Mouse (Mus musculus) heart, embryonic 10.5 days (tissue): Measurements from ENCODE around the gene Tmprss6. TPM values are rescaled to one million over a fixed set of nuclear protein-coding genes. Genes with fewer than 3 reads are reported as not detected.

ENCODE experiments used
- DNase-seq: peaks from one replicate; pipeline ENCODE4 v3.0.0-alpha.2; 2017; ENCODE audit warnings: low spot score
- H3K27ac ChIP-seq: fragments of 300-500 bp; sonication (generic); 2 replicates; pipeline ENCODE4 v1.5.1; 2016; ENCODE audit warnings: mild to moderate bottlenecking
- H3K27me3 ChIP-seq: fragments of 300-500 bp; sonication (generic); 2 replicates; pipeline ENCODE4 v1.6.1; 2016; ENCODE audit warnings: mild to moderate bottlenecking; ENCODE audit not compliant: poor library complexity, insufficient read depth, severe bottlenecking
- H3K36me3 ChIP-seq: fragments of 300-500 bp; sonication (generic); 2 replicates; pipeline ENCODE4 v1.6.1; 2016; ENCODE audit warnings: mild to moderate bottlenecking, moderate library complexity
- H3K4me1 ChIP-seq: fragments of 300-500 bp; sonication (generic); 2 replicates; pipeline ENCODE4 v1.6.1; 2016; ENCODE audit warnings: mild to moderate bottlenecking
- H3K4me3 ChIP-seq: fragments of 300-500 bp; sonication (generic); 2 replicates; pipeline ENCODE4 v1.5.1; 2016; ENCODE audit warnings: mild to moderate bottlenecking, moderate library complexity
- H3K9me3 ChIP-seq: fragments of 300-500 bp; sonication (generic); 2 replicates; pipeline ENCODE4 v1.6.1; 2016; ENCODE audit warnings: mild to moderate bottlenecking, moderate library complexity
- WGBS: fragments of 180-500 bp; shearing (Covaris S2); methylation state at CpG from one replicate; pipeline ENCODE4 v1.1.7; 2016; 5-methylcytosine and 5-hydroxymethylcytosine counted together
- polyA plus RNA-seq: library from polyadenylated mRNA; unstranded; fragments of >200 nt; fragmentation: Nextera tagmentation; extraction: Ambion mirVana; gene quantifications from 2 replicates; pipeline ENCODE4 v1.2.1, GENCODE M21; 2016

The Tmprss6 gene
- polyA plus RNA-seq, 1 experiment from 2014 or later, result 1.7 TPM

DNA sequence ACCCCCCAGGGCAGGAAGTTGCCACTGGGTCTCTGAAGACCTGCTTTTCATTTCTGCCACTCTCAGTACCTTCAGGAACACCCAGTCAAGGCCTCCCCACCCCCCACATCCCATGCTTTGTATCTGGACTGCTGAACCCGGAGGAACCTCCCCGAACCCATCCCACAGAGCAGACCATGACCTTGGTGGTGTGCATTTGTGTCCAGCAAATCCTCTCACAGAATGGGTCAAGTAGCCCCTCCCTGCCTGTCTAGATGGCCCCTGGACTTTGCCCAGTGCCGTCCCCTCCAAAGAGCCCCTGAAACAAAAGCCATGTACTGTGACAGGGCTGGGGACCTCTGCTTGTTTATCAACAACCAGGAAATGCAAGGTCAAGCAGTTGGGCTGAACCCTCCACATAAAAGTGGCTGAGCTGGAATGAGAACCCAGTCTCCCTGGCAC is 65.1 kb downstream of the Tmprss6 start:
- H3K27ac ChIP-seq, result peak overlapping the region; percentile 67
- H3K36me3 ChIP-seq, result no peaks in the 10 kb centered on the region
- WGBS, result 58% methylated on average over 3 of the region's 3 CpGs
- H3K27me3 ChIP-seq, result peaks cover 21% of the 10 kb centered on the region
- peaks cover 38% of the 10 kb centered on the region for H3K4me1 ChIP-seq
- no peak for DNase-seq
- 0 out of 2 replicates have a peak overlapping the region, but pooled peaks have one; percentile 16 for H3K4me3 ChIP-seq
- H3K9me3 ChIP-seq, result no peaks in the 10 kb centered on the region

DNA sequence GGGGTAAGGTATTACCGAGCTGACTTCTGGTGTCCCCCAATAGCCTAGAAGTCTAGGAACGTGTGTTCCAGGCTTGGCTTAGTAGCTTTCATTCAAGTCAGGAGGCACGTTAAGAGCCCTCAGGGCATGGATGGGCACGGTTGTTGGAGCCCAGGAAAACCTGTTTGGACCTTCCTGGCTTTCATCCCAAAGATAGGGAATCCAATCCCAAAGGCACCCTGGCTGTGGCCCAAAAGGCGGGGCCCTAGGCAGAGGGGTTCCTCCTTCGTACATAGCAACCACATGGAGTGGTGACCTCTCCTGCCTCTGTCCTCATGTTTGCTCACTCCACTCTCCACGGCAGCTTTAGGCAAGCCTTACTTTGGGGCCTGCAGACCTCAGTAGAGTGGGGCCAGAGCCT is 66.0 kb downstream of the Tmprss6 start:
- WGBS, result 86% methylated on average over 7 of the region's 7 CpGs
- no peak overlapping the region for H3K27ac ChIP-seq
- peaks cover 34% of the 10 kb centered on the region for H3K4me1 ChIP-seq

DNA sequence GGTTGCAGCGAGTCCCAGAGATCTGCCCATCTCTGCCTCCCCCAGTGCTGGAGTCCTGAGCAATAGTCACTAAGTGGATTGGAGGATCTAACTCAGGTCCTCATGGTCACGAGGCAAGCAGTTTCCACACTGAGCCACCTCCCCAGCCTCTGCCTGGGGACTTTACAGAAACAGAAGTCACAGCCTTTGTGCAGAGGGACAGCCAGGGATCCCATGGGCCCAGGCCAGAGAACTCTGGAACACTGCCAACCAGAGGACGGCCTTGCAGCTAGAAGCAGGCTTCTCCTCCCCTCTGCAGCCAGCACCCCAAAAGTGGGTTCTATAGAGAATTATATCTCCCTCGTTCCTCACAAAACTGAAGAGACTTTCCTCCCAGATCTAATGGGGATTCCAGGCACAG is 66.5 kb downstream of the Tmprss6 start:
- H3K9me3 ChIP-seq, result no peaks in the 10 kb centered on the region
- no peak overlapping the region for H3K4me3 ChIP-seq
- 72% methylated on average over 4 of the region's 4 CpGs for WGBS
- H3K27me3 ChIP-seq, result peaks cover 20% of the 10 kb centered on the region
- no peak for DNase-seq
- no peak overlapping the region for H3K27ac ChIP-seq
- H3K36me3 ChIP-seq, result no peaks in the 10 kb centered on the region
- H3K4me1 ChIP-seq, result peaks cover 29% of the 10 kb centered on the region

More for the DNA sequence above, 66.0 kb downstream of the Tmprss6 start:
- Histone ChIP-seq H3K27me3 (peaks cover 20% of the 10 kb centered on the region), H3K4me3 (no peak overlapping the region), H3K36me3 (no peaks in the 10 kb centered on the region), H3K9me3 (no peaks in the 10 kb centered on the region)
- no peak for DNase-seq

DNA sequence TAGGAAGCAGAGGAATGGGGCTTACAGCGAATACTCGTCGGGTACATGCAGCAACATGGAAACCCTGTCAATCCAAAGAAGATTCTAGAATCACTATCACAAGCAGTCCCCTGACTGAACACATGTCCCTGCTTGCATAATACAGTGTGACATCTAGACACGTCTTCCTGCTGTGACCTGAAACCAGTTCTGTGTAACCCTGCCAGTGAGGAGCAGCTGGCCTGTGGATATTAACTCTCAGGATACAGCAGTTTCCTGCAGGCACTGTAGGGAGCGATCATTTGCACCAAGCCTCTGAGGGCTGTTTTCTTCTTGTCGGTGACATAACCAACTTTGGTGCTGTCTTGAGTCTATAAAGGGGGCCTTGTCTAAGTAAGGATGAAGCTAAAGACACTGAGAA is 67.1 kb downstream of the Tmprss6 start:
- no peaks in the 10 kb centered on the region for H3K36me3 ChIP-seq
- no peak for DNase-seq
- 79% methylated on average over 6 of the region's 6 CpGs for whole genome bisulfite sequencing
- H3K27me3 ChIP-seq, result peaks cover 20% of the 10 kb centered on the region
- no peak overlapping the region for H3K27ac ChIP-seq
- no peaks in the 10 kb centered on the region for H3K9me3 ChIP-seq
- H3K4me3 ChIP-seq, result no peak overlapping the region
- H3K4me1 ChIP-seq, result peaks cover 27% of the 10 kb centered on the region

DNA sequence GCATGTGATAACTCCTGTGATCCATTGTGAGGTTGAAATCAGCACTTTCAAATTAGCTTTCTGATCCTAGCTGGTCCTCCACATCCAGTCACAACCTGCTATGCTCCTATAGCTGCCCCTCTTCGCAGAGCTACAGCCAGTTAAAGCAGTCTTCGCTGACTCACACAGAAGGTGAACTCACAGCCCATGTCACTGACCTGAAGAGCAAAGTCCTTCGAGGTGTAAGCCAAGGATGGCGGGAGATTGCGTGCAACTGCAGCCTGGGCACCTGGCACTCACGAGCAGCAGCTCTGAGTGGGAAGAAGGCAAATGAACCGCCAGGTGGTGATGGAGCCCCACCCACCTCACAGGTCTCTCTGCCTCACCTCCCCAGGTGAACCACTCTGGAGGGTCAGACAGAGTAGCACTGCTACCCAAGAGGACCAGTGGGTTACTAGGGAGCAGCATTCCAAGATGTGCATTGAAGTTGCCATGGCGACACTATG is 72.9 kb downstream of the Tmprss6 start, which contains the start of gene Tex33:
TSS of gene Tex33 (minus strand) at position 435 of the 485 bp plus-strand sequence.
- H3K36me3 ChIP-seq, result no peaks in the 10 kb centered on the region
- no peak within 1 kb of the TSS for H3K27ac ChIP-seq
- no peak for DNase-seq
- H3K9me3 ChIP-seq, result no peaks in the 10 kb centered on the region
- peaks cover 11% of the 10 kb centered on the region for H3K27me3 ChIP-seq
- H3K4me3 ChIP-seq, result no peak within 1 kb of the TSS
- 81% methylated on average over 8 of the region's 8 CpGs for WGBS
- no peaks in the 10 kb centered on the region for H3K4me1 ChIP-seq

DNA sequence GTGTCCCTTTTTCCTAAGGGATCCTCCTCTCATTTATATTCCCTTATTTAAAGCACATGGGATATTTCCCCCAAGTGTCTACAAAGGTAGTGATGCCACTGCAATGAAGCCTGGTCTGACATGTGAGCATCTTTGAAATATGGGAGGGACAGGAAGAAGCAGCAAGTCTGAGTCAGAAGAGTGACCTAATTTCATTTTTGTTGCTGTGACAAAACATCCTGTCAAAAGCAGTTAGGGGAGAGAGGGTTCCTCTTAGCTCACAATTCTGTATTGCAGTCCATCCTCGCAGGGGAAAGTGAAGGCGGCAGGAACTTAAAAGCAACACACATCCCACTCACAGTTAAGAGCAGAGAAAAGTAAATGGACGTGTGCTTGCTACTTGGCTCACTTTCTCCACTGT is 77.6 kb downstream of the Tmprss6 start:
- Histone ChIP-seq H3K4me1 (no peaks in the 10 kb centered on the region), H3K9me3 (no peaks in the 10 kb centered on the region), H3K27me3 (peaks cover 4% of the 10 kb centered on the region; the same call in 1 of the 2 replicates), H3K27ac (no peak overlapping the region), H3K4me3 (no peak overlapping the region), H3K36me3 (no peaks in the 10 kb centered on the region)
- DNase-seq, result no peak
- 78% methylated on average over 3 of the region's 3 CpGs for WGBS

Other genes with a start within 250 kb of the Tmprss6 start
- gene Ncf4, start 223.8 kb downstream of the Tmprss6 start, polyA plus RNA-seq, result 7.5 and 12.3 TPM in 2 replicates
- gene Csf2rb2, start 162.9 kb downstream of the Tmprss6 start, polyA plus RNA-seq, result 0.75 and 1.5 TPM in 2 replicates
- gene Csf2rb, start 142.9 kb downstream of the Tmprss6 start, polyA plus RNA-seq, result 8.2 and 9.3 TPM in 2 replicates
- not detected in 2 replicates for gene Tex33, start 72.7 kb downstream of the Tmprss6 start, polyA plus RNA-seq
- 9.5 and 25.6 TPM in 2 replicates for gene Tst, start 62.7 kb downstream of the Tmprss6 start, polyA plus RNA-seq
- gene Mpst, start 62.2 kb downstream of the Tmprss6 start, polyA plus RNA-seq, result 0.75 and 1.4 TPM in 2 replicates
- gene Kctd17, start 40.1 kb downstream of the Tmprss6 start, polyA plus RNA-seq, result 23.0 and 30.3 TPM in 2 replicates
- not detected in 2 replicates for gene Il2rb, start 26.6 kb upstream of the Tmprss6 start, polyA plus RNA-seq
- gene C1qtnf6, start 62.8 kb upstream of the Tmprss6 start, polyA plus RNA-seq, result 19.0 and 28.4 TPM in 2 replicates
- gene Sstr3, start 76.1 kb upstream of the Tmprss6 start, polyA plus RNA-seq, result 0.12 TPM in 1 of 2 replicates, not detected in the other
- 5.9 and 13.0 TPM in 2 replicates for gene Rac2, start 104.1 kb upstream of the Tmprss6 start, polyA plus RNA-seq
- 2.3 and 5.0 TPM in 2 replicates for gene Cyth4, start 128.4 kb upstream of the Tmprss6 start, polyA plus RNA-seq